Mouse (Mus musculus): ENCODE results near the gene Irx3. TPM values are rescaled to one million over a fixed set of nuclear protein-coding genes. Genes with fewer than 3 reads are reported as not detected.

Irx3 gene
- polyA plus RNA-seq, 1 experiment from 2014 or later, result 16.1 TPM

GRCm38 (mm10) chr8:91797626-91798271 is 4.1 kb downstream of the Irx3 start:
- peak overlapping the region; percentile 42 for H3K9ac ChIP-seq (ENCODE audit: low read length)
- no peak for ATAC-seq (ENCODE audit: insufficient read depth, low FRiP score, low TSS enrichment)
- peak; percentile 82 for DNase-seq (ENCODE audit: low spot score)
- peaks cover 23% of the 10 kb centered on the region for H3K4me1 ChIP-seq (ENCODE audit: control insufficient read depth, insufficient read depth, low read length)
- H3K4me3 ChIP-seq (ENCODE audit: low read depth, low read length), result peak overlapping the region; percentile 88
- peaks cover 28% of the 10 kb centered on the region for H3K27me3 ChIP-seq (ENCODE audit: control insufficient read depth, insufficient read depth, low read length)
- H3K4me2 ChIP-seq (ENCODE audit: low read depth), result peak overlapping the region; percentile 78
- no peak overlapping the region for H3K27ac ChIP-seq (ENCODE audit: low read depth, low read length)
- WGBS, result under 1% methylated on average over 33 of the region's 35 CpGs
- H3K36me3 ChIP-seq (ENCODE audit: control insufficient read depth, insufficient read depth, low read length), result no peaks in the 10 kb centered on the region
- no peaks in the 10 kb centered on the region for H3K9me3 ChIP-seq (ENCODE audit: control insufficient read depth, low read length)

GRCm38 (mm10) chr8:91793846-91794245 is 8.0 kb downstream of the Irx3 start:
- peaks cover 11% of the 10 kb centered on the region for H3K4me1 ChIP-seq (ENCODE audit: control insufficient read depth, insufficient read depth, low read length)
- H3K4me2 ChIP-seq (ENCODE audit: low read depth), result no peak overlapping the region
- no peak overlapping the region for H3K27ac ChIP-seq (ENCODE audit: low read depth, low read length)
- DNase-seq (ENCODE audit: low spot score), result peak; percentile 70
- peaks cover 23% of the 10 kb centered on the region for H3K27me3 ChIP-seq (ENCODE audit: control insufficient read depth, insufficient read depth, low read length)
- peak; percentile 64; the same call in 1 of the 2 replicates for ATAC-seq (ENCODE audit: insufficient read depth, low FRiP score, low TSS enrichment)
- no peaks in the 10 kb centered on the region for H3K9me3 ChIP-seq (ENCODE audit: control insufficient read depth, low read length)
- WGBS, result 13% methylated on average over 6 of the region's 6 CpGs
- no peak overlapping the region for H3K9ac ChIP-seq (ENCODE audit: low read length)
- no peak overlapping the region for H3K4me3 ChIP-seq (ENCODE audit: low read depth, low read length)
- no peaks in the 10 kb centered on the region for H3K36me3 ChIP-seq (ENCODE audit: control insufficient read depth, insufficient read depth, low read length)

GRCm38 (mm10) chr8:91787194-91787895 is 14.5 kb downstream of the Irx3 start:
- no peak overlapping the region for H3K4me2 ChIP-seq (ENCODE audit: low read depth)
- DNase-seq (ENCODE audit: low spot score), result no peak
- H3K27ac ChIP-seq (ENCODE audit: low read depth, low read length), result no peak overlapping the region
- H3K27me3 ChIP-seq (ENCODE audit: control insufficient read depth, insufficient read depth, low read length), result no peaks in the 10 kb centered on the region
- no peaks in the 10 kb centered on the region for H3K4me1 ChIP-seq (ENCODE audit: control insufficient read depth, insufficient read depth, low read length)
- H3K4me3 ChIP-seq (ENCODE audit: low read depth, low read length), result no peak overlapping the region
- no peak overlapping the region for H3K9ac ChIP-seq (ENCODE audit: low read length)
- 76% methylated on average over 9 of the region's 9 CpGs for WGBS
- no peaks in the 10 kb centered on the region for H3K9me3 ChIP-seq (ENCODE audit: control insufficient read depth, low read length)
- H3K36me3 ChIP-seq (ENCODE audit: control insufficient read depth, insufficient read depth, low read length), result no peaks in the 10 kb centered on the region
- ATAC-seq (ENCODE audit: insufficient read depth, low FRiP score, low TSS enrichment), result no peak

GRCm38 (mm10) chr8:91782940-91783339 is 18.9 kb downstream of the Irx3 start:
- H3K27ac ChIP-seq (ENCODE audit: low read depth, low read length), result no peak overlapping the region
- H3K9ac ChIP-seq (ENCODE audit: low read length), result no peak overlapping the region
- H3K4me1 ChIP-seq (ENCODE audit: control insufficient read depth, insufficient read depth, low read length), result no peaks in the 10 kb centered on the region
- DNase-seq (ENCODE audit: low spot score) (no peak), ATAC-seq (ENCODE audit: insufficient read depth, low FRiP score, low TSS enrichment) (no peak)
- no peak overlapping the region for H3K4me3 ChIP-seq (ENCODE audit: low read depth, low read length)
- H3K27me3 ChIP-seq (ENCODE audit: control insufficient read depth, insufficient read depth, low read length), result no peaks in the 10 kb centered on the region
- H3K4me2 ChIP-seq (ENCODE audit: low read depth), result no peak overlapping the region
- WGBS, result 81% methylated on average over 5 of the region's 5 CpGs
- H3K9me3 ChIP-seq (ENCODE audit: control insufficient read depth, low read length), result no peaks in the 10 kb centered on the region
- no peaks in the 10 kb centered on the region for H3K36me3 ChIP-seq (ENCODE audit: control insufficient read depth, insufficient read depth, low read length)

GRCm38 (mm10) chr8:91782201-91782600 is 19.7 kb downstream of the Irx3 start:
- 82% methylated on average over 7 of the region's 7 CpGs for WGBS
- H3K4me1 ChIP-seq (ENCODE audit: control insufficient read depth, insufficient read depth, low read length), result no peaks in the 10 kb centered on the region
- ATAC-seq (ENCODE audit: insufficient read depth, low FRiP score, low TSS enrichment), result no peak
- H3K4me3 ChIP-seq (ENCODE audit: low read depth, low read length), result no peak overlapping the region
- no peaks in the 10 kb centered on the region for H3K9me3 ChIP-seq (ENCODE audit: control insufficient read depth, low read length)
- no peaks in the 10 kb centered on the region for H3K36me3 ChIP-seq (ENCODE audit: control insufficient read depth, insufficient read depth, low read length)
- H3K27me3 ChIP-seq (ENCODE audit: control insufficient read depth, insufficient read depth, low read length), result no peaks in the 10 kb centered on the region
- H3K9ac ChIP-seq (ENCODE audit: low read length), result no peak overlapping the region
- H3K4me2 ChIP-seq (ENCODE audit: low read depth), result no peak overlapping the region
- DNase-seq (ENCODE audit: low spot score), result no peak
- H3K27ac ChIP-seq (ENCODE audit: low read depth, low read length), result no peak overlapping the region

DNA sequence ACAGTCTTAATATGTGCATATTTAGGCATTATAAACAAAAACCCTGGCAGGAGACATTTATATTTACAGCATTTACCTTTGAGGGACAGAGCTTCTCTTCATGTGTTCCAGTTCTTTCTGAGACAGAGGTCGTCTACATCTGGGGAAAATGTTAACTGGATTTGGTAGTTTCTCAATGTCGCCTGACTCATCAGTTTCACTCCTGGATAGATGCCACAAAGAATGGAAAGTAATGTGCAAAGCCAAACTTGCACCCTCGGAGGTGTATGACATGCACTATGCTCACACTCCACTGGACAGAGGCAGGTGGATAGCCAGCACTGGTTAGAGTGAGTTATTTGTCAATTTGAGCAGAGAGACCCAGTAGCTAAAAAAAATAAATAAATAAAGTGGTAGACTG is 21.2 kb downstream of the Irx3 start:
- Histone ChIP-seq H3K4me1 (ENCODE audit: control insufficient read depth, insufficient read depth, low read length) (no peaks in the 10 kb centered on the region), H3K4me3 (ENCODE audit: low read depth, low read length) (no peak overlapping the region), H3K9ac (ENCODE audit: low read length) (no peak overlapping the region), H3K9me3 (ENCODE audit: control insufficient read depth, low read length) (no peaks in the 10 kb centered on the region), H3K36me3 (ENCODE audit: control insufficient read depth, insufficient read depth, low read length) (no peaks in the 10 kb centered on the region), H3K4me2 (ENCODE audit: low read depth) (no peak overlapping the region), H3K27ac (ENCODE audit: low read depth, low read length) (no peak overlapping the region), H3K27me3 (ENCODE audit: control insufficient read depth, insufficient read depth, low read length) (no peaks in the 10 kb centered on the region)
- 80% methylated on average over 3 of the region's 3 CpGs for WGBS
- DNase-seq (ENCODE audit: low spot score) (no peak), ATAC-seq (ENCODE audit: insufficient read depth, low FRiP score, low TSS enrichment) (no peak)

DNA sequence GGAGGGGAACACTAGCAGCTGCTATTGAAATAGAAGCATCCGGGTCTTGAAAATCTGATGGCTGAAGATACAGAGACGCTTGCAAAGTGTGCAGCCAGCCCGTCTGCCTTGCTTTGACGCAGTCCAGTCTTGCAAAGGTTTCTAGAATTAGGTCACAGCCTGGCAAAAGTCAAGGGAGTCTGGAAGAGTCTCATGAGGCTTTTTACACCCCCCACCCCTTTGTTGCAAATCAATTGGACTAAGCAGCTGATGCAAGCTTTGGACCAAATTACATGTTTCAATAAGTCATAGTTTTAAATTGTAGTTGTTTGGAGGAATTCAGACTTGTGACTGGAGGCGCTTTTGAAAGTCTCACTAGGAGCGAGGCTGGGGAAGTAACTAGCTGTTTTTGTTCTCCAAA is 33.0 kb downstream of the Irx3 start:
- Histone ChIP-seq H3K4me3 (ENCODE audit: low read depth, low read length) (no peak overlapping the region), H3K4me2 (ENCODE audit: low read depth) (no peak overlapping the region), H3K9me3 (ENCODE audit: control insufficient read depth, low read length) (no peaks in the 10 kb centered on the region), H3K27me3 (ENCODE audit: control insufficient read depth, insufficient read depth, low read length) (no peaks in the 10 kb centered on the region), H3K36me3 (ENCODE audit: control insufficient read depth, insufficient read depth, low read length) (no peaks in the 10 kb centered on the region), H3K27ac (ENCODE audit: low read depth, low read length) (no peak overlapping the region), H3K9ac (ENCODE audit: low read length) (no peak overlapping the region), H3K4me1 (ENCODE audit: control insufficient read depth, insufficient read depth, low read length) (no peaks in the 10 kb centered on the region)
- WGBS, result 80% methylated on average over 6 of the region's 6 CpGs
- no peak for DNase-seq (ENCODE audit: low spot score)
- no peak for ATAC-seq (ENCODE audit: insufficient read depth, low FRiP score, low TSS enrichment)

DNA sequence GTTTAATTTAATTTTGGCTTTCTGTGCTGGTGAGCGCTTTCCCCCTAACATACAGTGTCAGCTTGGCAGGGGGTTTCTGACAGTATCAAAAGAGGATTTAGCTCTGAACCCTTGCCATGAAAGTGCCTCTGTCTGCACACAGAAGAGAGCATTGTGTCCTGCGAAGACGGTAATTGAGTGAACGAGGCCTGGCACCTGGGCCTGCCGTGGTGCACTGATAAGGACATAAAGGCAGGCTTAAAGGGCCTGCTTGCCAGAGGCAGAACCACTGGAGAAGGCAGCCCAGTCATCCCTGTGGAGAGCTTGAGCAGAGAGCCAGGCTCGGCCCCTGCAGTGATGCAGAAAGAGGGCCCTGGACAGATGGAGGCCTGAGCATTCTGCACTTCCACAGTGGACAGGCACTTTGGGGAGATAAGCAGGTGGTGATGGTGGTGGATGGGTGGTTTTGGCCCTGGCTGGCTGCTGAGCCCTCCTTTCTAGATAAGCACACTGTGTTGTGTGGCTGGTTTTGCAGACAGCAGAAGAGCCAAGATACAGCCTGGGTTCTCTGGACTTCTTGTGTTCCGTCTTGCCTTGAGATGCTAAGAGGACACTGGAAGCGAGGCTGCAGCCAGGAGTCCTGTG is 36.3 kb downstream of the Irx3 start:
- Histone ChIP-seq H3K9ac (ENCODE audit: low read length) (no peak overlapping the region), H3K27ac (ENCODE audit: low read depth, low read length) (no peak overlapping the region), H3K4me3 (ENCODE audit: low read depth, low read length) (no peak overlapping the region), H3K36me3 (ENCODE audit: control insufficient read depth, insufficient read depth, low read length) (no peaks in the 10 kb centered on the region), H3K9me3 (ENCODE audit: control insufficient read depth, low read length) (no peaks in the 10 kb centered on the region), H3K4me1 (ENCODE audit: control insufficient read depth, insufficient read depth, low read length) (no peaks in the 10 kb centered on the region), H3K4me2 (ENCODE audit: low read depth) (no peak overlapping the region), H3K27me3 (ENCODE audit: control insufficient read depth, insufficient read depth, low read length) (no peaks in the 10 kb centered on the region)
- WGBS, result 68% methylated on average over 8 of the region's 8 CpGs
- ATAC-seq (ENCODE audit: insufficient read depth, low FRiP score, low TSS enrichment) (no peak), DNase-seq (ENCODE audit: low spot score) (no peak)

- H3K4me1 ChIP-seq (ENCODE audit: control insufficient read depth, insufficient read depth, low read length), result no peaks in the 10 kb centered on the region
- no peak overlapping the region for H3K4me3 ChIP-seq (ENCODE audit: low read depth, low read length)
- H3K4me2 ChIP-seq (ENCODE audit: low read depth), result no peak overlapping the region
- H3K36me3 ChIP-seq (ENCODE audit: control insufficient read depth, insufficient read depth, low read length), result no peaks in the 10 kb centered on the region
- DNase-seq (ENCODE audit: low spot score) (no peak), ATAC-seq (ENCODE audit: insufficient read depth, low FRiP score, low TSS enrichment) (no peak)
- 72% methylated on average over 7 of the region's 7 CpGs for WGBS
- no peak overlapping the region for H3K27ac ChIP-seq (ENCODE audit: low read depth, low read length)
- no peaks in the 10 kb centered on the region for H3K27me3 ChIP-seq (ENCODE audit: control insufficient read depth, insufficient read depth, low read length)
- H3K9ac ChIP-seq (ENCODE audit: low read length), result no peak overlapping the region
- H3K9me3 ChIP-seq (ENCODE audit: control insufficient read depth, low read length), result no peaks in the 10 kb centered on the region
Measured at GRCm38 (mm10) chr8:91755566-91755965, 46.3 kb downstream of the Irx3 start.
